Mouse (Mus musculus): ENCODE results near the gene Zfp292.

DNA sequence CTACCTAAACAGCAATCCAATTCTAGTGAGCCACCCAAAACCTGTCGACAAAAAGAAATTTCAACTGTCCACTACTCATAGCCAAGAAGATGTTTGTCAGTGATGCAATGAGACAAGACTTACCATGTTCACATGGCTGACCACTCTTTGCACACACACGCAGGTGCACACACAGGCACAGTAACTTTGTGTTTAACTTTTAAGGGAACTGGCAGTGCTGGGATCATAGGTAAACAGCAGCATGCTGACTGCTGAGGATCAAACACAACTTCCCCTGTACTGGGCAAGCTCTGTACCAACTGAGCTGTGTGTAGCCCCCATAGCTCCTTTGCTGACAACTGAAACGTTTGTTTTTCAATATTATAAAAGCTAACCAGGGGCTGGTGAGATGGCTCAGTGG is 21.3 kb downstream of the Zfp292 start:
- no peak for TF ChIP-seq CTCF (IDR thresholded peaks at IDR 0.05; ENCODE audit: control insufficient read depth, insufficient read depth, insufficient replicate concordance, low read depth, low read length)
- no peak for TF ChIP-seq POLR2A (IDR thresholded peaks at IDR 0.05; ENCODE audit: control insufficient read depth, low read depth, low read length)

Data from testis, adult 2 months (tissue).